Mouse (Mus musculus) brain, embryonic 14.5 days (tissue): ENCODE data around the gene Gabra4.

Source experiments
- CTCF ChIP-seq: fragments of 200-500 bp; IDR thresholded peaks from 2 replicates; pipeline ENCODE4 v1.5.1; 2012; ENCODE audit warnings: inconsistent platforms, mild to moderate bottlenecking, moderate library complexity, borderline replicate concordance; ENCODE audit not compliant: insufficient read depth, insufficient read length; ENCODE audit errors: extremely low read depth
- POLR2A ChIP-seq: fragments of 200-500 bp; IDR thresholded peaks from 2 replicates; pipeline ENCODE4 v1.6.1; 2012; ENCODE audit warnings: mild to moderate bottlenecking, inconsistent platforms, borderline replicate concordance; ENCODE audit not compliant: poor library complexity, insufficient read depth, insufficient read length, severe bottlenecking; ENCODE audit errors: extremely low read depth

DNA sequence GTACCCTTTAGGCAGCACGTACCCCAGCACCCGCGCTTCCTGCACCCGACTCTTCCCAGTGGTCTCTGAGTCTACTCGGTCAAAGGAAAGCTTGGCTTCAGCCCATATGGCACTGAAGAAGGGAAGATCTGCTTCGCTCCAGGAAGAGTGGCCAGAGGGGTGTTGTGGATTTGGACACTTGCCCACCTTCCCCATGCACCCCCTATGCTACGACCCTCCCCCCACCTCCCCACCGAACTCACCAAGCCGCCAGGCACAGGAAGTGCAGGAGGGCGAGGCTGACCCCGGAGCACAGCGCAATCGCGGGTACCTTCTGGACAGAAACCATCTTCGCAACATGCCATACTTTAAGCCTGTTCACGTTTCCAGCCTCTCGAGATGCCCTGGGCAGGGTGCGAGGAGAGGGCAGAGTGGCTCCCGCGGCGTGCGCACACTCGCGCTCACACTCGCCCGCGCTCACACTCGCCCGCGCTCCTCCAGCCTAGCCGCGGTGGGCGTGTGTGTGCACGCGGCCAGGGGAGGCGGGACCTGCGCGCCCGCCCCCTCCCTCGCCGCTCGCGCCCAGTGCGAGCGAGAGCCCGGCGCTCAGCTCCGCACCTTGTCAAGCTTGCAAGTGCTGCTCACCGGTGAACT lies 510 bp downstream of the Gabra4 start, which contains the start of gene Gabrb1:
- TF ChIP-seq CTCF (no peak), POLR2A (no peak)
